Mouse (Mus musculus): ENCODE results near the gene Espnl.

DNA sequence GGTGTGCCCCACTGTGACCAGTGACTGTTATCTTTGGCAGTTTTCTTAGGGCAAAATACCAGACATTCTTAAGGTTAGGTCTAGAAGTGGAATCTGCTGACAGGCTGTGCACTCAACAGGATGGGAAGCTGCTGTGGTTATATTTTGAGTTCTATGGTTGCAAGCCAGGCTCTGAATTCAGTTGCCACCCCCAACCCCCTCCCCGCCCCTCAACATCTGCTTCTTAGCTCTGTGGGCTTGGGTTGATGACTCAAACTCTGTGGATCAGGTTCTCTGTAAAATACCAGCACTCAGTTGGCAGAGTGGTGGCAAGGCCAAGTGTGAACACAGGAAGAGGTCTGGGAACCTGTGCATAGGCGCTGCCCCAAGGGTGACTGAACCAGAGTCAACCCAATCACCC, 30.4 kb downstream of the Espnl start:
- no peak for TF ChIP-seq CTCF (IDR thresholded peaks at IDR 0.05; ENCODE audit: extremely low read depth, insufficient read depth, insufficient read length, insufficient replicate concordance)
- no peak for TF ChIP-seq POLR2A (IDR thresholded peaks at IDR 0.05; ENCODE audit: low read depth, low read length)
